Mouse (Mus musculus) intestine, postnatal 0 days (tissue): Measurements from ENCODE around the gene Gm6993. TPM values are rescaled to one million over a fixed set of nuclear protein-coding genes. Genes with fewer than 3 reads are reported as not detected.

Experiments
- ATAC-seq: fragments of 200-750 bp; cut with Nextera tagmentation; 2 replicates; pipeline ENCODE4 v1.8.0; 2017; ENCODE audit warnings: mild to moderate bottlenecking, moderate TSS enrichment, moderate library complexity
- H3K27ac ChIP-seq: fragments of 300-500 bp; sonication (generic); 2 replicates; pipeline ENCODE4 v1.5.1; 2014; ENCODE audit warnings: mild to moderate bottlenecking, low read depth, low read length, moderate library complexity
- H3K27me3 ChIP-seq: fragments of 300-500 bp; sonication (generic); replicated peaks from 2 replicates; pipeline ENCODE4 v1.6.1; 2014; ENCODE audit warnings: low read length, mixed read lengths; ENCODE audit not compliant: control insufficient read depth, insufficient read depth
- H3K36me3 ChIP-seq: fragments of 300-500 bp; sonication (generic); 2 replicates; pipeline ENCODE4 v1.6.1; 2014; ENCODE audit warnings: mild to moderate bottlenecking, moderate library complexity; ENCODE audit not compliant: control insufficient read depth, insufficient read depth
- H3K4me1 ChIP-seq: fragments of 300-500 bp; sonication (generic); replicated peaks from 2 replicates; pipeline ENCODE4 v1.6.1; 2014; ENCODE audit warnings: antibody characterized with exemption, low read length, mixed read lengths; ENCODE audit not compliant: control insufficient read depth, insufficient read depth
- H3K4me2 ChIP-seq: fragments of 300-500 bp; sonication (generic); replicated peaks from 2 replicates; pipeline ENCODE4 v1.6.1; 2014; ENCODE audit warnings: low read depth, mild to moderate bottlenecking, moderate library complexity
- H3K4me3 ChIP-seq: fragments of 300-500 bp; sonication (generic); 2 replicates; pipeline ENCODE4 v1.5.1; 2014; ENCODE audit warnings: low read depth, low read length
- H3K9ac ChIP-seq: fragments of 300-500 bp; sonication (generic); 2 replicates; pipeline ENCODE4 v1.6.1; 2014; ENCODE audit warnings: mild to moderate bottlenecking, low read depth, low read length
- H3K9me3 ChIP-seq: fragments of 300-500 bp; sonication (generic); 2 replicates; pipeline ENCODE4 v1.6.1; 2016; ENCODE audit warnings: mixed run types; ENCODE audit not compliant: control insufficient read depth
- CTCF ChIP-seq: sonication (generic); IDR thresholded peaks from 2 replicates; pipeline ENCODE4 v1.5.1; 2016; ENCODE audit warnings: low read depth, mild to moderate bottlenecking, control low read depth, antibody characterized with exemption, moderate library complexity
- WGBS: fragments of 180-500 bp; shearing (Covaris S2); extraction: QIAGEN DNeasy Blood & Tissue Kit; methylation state at CpG from one replicate; pipeline ENCODE4 v1.1.7; 2014; 5-methylcytosine and 5-hydroxymethylcytosine counted together
- polyA plus RNA-seq: library from polyadenylated mRNA; unstranded; fragments of >200 nt; fragmentation: Nextera tagmentation; extraction: Ambion mirVana; gene quantifications from 2 replicates; pipeline ENCODE4 v1.2.1, GENCODE M21; 2015

Gm6993 gene
- polyA plus RNA-seq, 1 experiment from 2014 or later: not detected

- H3K9me3 ChIP-seq: no peaks in the 10 kb centered on the region
- no peak for TF ChIP-seq CTCF
- peak overlapping the region; percentile 53 for H3K4me3 ChIP-seq
- WGBS: 23% methylated on average over 15 of the region's 15 CpGs
- ATAC-seq: no peak
- H3K27me3 ChIP-seq: peaks cover 23% of the 10 kb centered on the region
- H3K4me2 ChIP-seq: peak overlapping the region; percentile 87
- peak overlapping the region; percentile 57; the same call in 1 of the 2 replicates for H3K9ac ChIP-seq
- H3K4me1 ChIP-seq: 0 out of 2 replicates have a peak, but pooled peaks cover 5% of the 10 kb centered on the region
- no peaks in the 10 kb centered on the region for H3K36me3 ChIP-seq
- H3K27ac ChIP-seq: no peak overlapping the region
Observed at GRCm38 (mm10) chr12:31266686-31267085, 26.1 kb downstream of the Gm6993 start.

- peak overlapping the region; percentile 87 for H3K4me2 ChIP-seq
- peak overlapping the region; percentile 53 for H3K4me3 ChIP-seq
- H3K27ac ChIP-seq: no peak overlapping the region
- H3K9ac ChIP-seq: no peak overlapping the region
- TF ChIP-seq CTCF: no peak
- no peak for ATAC-seq
- 35% methylated on average over 4 of the region's 4 CpGs for WGBS
- peaks cover 23% of the 10 kb centered on the region for H3K27me3 ChIP-seq
- H3K36me3 ChIP-seq: no peaks in the 10 kb centered on the region
- H3K9me3 ChIP-seq: no peaks in the 10 kb centered on the region
- H3K4me1 ChIP-seq: 0 out of 2 replicates have a peak, but pooled peaks cover 5% of the 10 kb centered on the region
Observed at GRCm38 (mm10) chr12:31267363-31267762, 26.8 kb downstream of the Gm6993 start.

- WGBS: 70% methylated on average over 3 of the region's 3 CpGs
- peaks cover 23% of the 10 kb centered on the region for H3K27me3 ChIP-seq
- no peak for TF ChIP-seq CTCF
- H3K4me1 ChIP-seq: 0 out of 2 replicates have a peak, but pooled peaks cover 5% of the 10 kb centered on the region
- H3K27ac ChIP-seq: no peak overlapping the region
- no peak for ATAC-seq
- H3K36me3 ChIP-seq: 0 out of 2 replicates have a peak, but pooled peaks cover 4% of the 10 kb centered on the region
- no peak overlapping the region for H3K4me3 ChIP-seq
- H3K9me3 ChIP-seq: no peaks in the 10 kb centered on the region
- H3K9ac ChIP-seq: no peak overlapping the region
- peak overlapping the region; percentile 87 for H3K4me2 ChIP-seq
Observed at GRCm38 (mm10) chr12:31268315-31268714, 27.7 kb downstream of the Gm6993 start.

- H3K27me3 ChIP-seq: peaks cover 23% of the 10 kb centered on the region
- WGBS: 70% methylated on average over 12 of the region's 12 CpGs
- H3K9ac ChIP-seq: no peak overlapping the region
- H3K4me3 ChIP-seq: no peak overlapping the region
- no peaks in the 10 kb centered on the region for H3K9me3 ChIP-seq
- ATAC-seq: no peak
- H3K4me1 ChIP-seq: 0 out of 2 replicates have a peak, but pooled peaks cover 5% of the 10 kb centered on the region
- H3K27ac ChIP-seq: no peak overlapping the region
- peak overlapping the region; percentile 37; the same call in 1 of the 2 replicates for H3K4me2 ChIP-seq
- no peak for TF ChIP-seq CTCF
- H3K36me3 ChIP-seq: 0 out of 2 replicates have a peak, but pooled peaks cover 11% of the 10 kb centered on the region
Observed at GRCm38 (mm10) chr12:31269020-31269597, 28.5 kb downstream of the Gm6993 start.

- ATAC-seq: no peak
- no peak overlapping the region for H3K4me3 ChIP-seq
- H3K4me2 ChIP-seq: peak overlapping the region; percentile 21; the same call in 1 of the 2 replicates
- 0 out of 2 replicates have a peak, but pooled peaks cover 16% of the 10 kb centered on the region for H3K36me3 ChIP-seq
- TF ChIP-seq CTCF: no peak
- H3K4me1 ChIP-seq: 0 out of 2 replicates have a peak, but pooled peaks cover 5% of the 10 kb centered on the region
- 76% methylated on average over 10 of the region's 10 CpGs for WGBS
- H3K27ac ChIP-seq: 0 out of 2 replicates have a peak overlapping the region, but pooled peaks have one; percentile 8
- no peaks in the 10 kb centered on the region for H3K9me3 ChIP-seq
- no peak overlapping the region for H3K9ac ChIP-seq
- peaks cover 15% of the 10 kb centered on the region for H3K27me3 ChIP-seq
Observed at GRCm38 (mm10) chr12:31270361-31270760, 29.8 kb downstream of the Gm6993 start.

GRCm38 (mm10) chr12:31270776-31271175, 30.2 kb downstream of the Gm6993 start:
- WGBS: 50% methylated on average over 5 of the region's 5 CpGs
- peak overlapping the region; percentile 37 for H3K4me2 ChIP-seq
- no peaks in the 10 kb centered on the region for H3K9me3 ChIP-seq
- H3K4me1 ChIP-seq: 0 out of 2 replicates have a peak, but pooled peaks cover 2% of the 10 kb centered on the region
- H3K36me3 ChIP-seq: 0 out of 2 replicates have a peak, but pooled peaks cover 16% of the 10 kb centered on the region
- H3K27ac ChIP-seq: 0 out of 2 replicates have a peak overlapping the region, but pooled peaks have one; percentile 50
- H3K9ac ChIP-seq: no peak overlapping the region
- TF ChIP-seq CTCF: no peak
- ATAC-seq: no peak
- H3K27me3 ChIP-seq: peaks cover 11% of the 10 kb centered on the region
- H3K4me3 ChIP-seq: no peak overlapping the region
